Mouse (Mus musculus): ENCODE results near the gene Hip1.

GRCm38 (mm10) chr5:135442430-135442829, 102.5 kb downstream of the Hip1 start:
- TF ChIP-seq CTCF (IDR thresholded peaks at IDR 0.05; ENCODE audit: control insufficient read depth, insufficient read depth, low read length) (no peak), POLR2A (IDR thresholded peaks at IDR 0.05; ENCODE audit: borderline replicate concordance, control insufficient read depth, low read depth, low read length) (no peak)
